Mouse (Mus musculus): ENCODE measurements around the gene Spata1. TPM values are rescaled to one million over a fixed set of nuclear protein-coding genes. Genes with fewer than 3 reads are reported as not detected.

Spata1 gene
- total and polyA plus RNA-seq, 2 experiments from 2014 or later: 1.4 to 3.2 TPM

- Histone ChIP-seq H3K4me2 (ENCODE audit: low read depth, low read length) (peak overlapping the region; percentile 72), H3K9me3 (ENCODE audit: low read length) (no peaks in the 10 kb centered on the region), H3K27ac (peak overlapping the region; percentile 83), H3K4me3 (ENCODE audit: low read length) (peak overlapping the region; percentile 81), H3K9ac (replicated peaks; ENCODE audit: low read length) (peak overlapping the region; percentile 68), H3K27me3 (ENCODE audit: insufficient read depth, low read length) (no peaks in the 10 kb centered on the region), H3K4me1 (ENCODE audit: insufficient read depth, low read length) (no peaks in the 10 kb centered on the region), H3K36me3 (ENCODE audit: insufficient read depth, low read length) (peaks cover 7% of the 10 kb centered on the region; the same call in 1 of the 2 replicates)
- DNase-seq (ENCODE audit: low spot score) (no peak), ATAC-seq (no peak)
- 5% methylated on average over 13 of the region's 13 CpGs for WGBS
- TF ChIP-seq CTCF (IDR thresholded peaks at IDR 0.05; ENCODE audit: low read depth): no peak
Measured at GRCm38 (mm10) chr3:146498989-146499388, 564 bp downstream of the Spata1 start.

- no peak for TF ChIP-seq CTCF (IDR thresholded peaks at IDR 0.05; ENCODE audit: low read depth)
- ATAC-seq (no peak), DNase-seq (ENCODE audit: low spot score) (no peak)
- Histone ChIP-seq H3K4me3 (ENCODE audit: low read length) (no peak overlapping the region), H3K4me1 (ENCODE audit: insufficient read depth, low read length) (no peaks in the 10 kb centered on the region), H3K4me2 (ENCODE audit: low read depth, low read length) (no peak overlapping the region), H3K36me3 (ENCODE audit: insufficient read depth, low read length) (no peaks in the 10 kb centered on the region), H3K9ac (replicated peaks; ENCODE audit: low read length) (no peak overlapping the region), H3K27me3 (ENCODE audit: insufficient read depth, low read length) (no peaks in the 10 kb centered on the region), H3K9me3 (ENCODE audit: low read length) (no peaks in the 10 kb centered on the region), H3K27ac (no peak overlapping the region)
- 67% methylated on average over 8 of the region's 8 CpGs for WGBS
Measured at GRCm38 (mm10) chr3:146494941-146495340, 4.6 kb downstream of the Spata1 start.

GRCm38 (mm10) chr3:146486464-146486863, 13.1 kb downstream of the Spata1 start:
- Histone ChIP-seq H3K9ac (replicated peaks; ENCODE audit: low read length) (no peak overlapping the region), H3K36me3 (ENCODE audit: insufficient read depth, low read length) (no peaks in the 10 kb centered on the region), H3K27me3 (ENCODE audit: insufficient read depth, low read length) (no peaks in the 10 kb centered on the region), H3K27ac (no peak overlapping the region), H3K4me3 (ENCODE audit: low read length) (no peak overlapping the region), H3K9me3 (ENCODE audit: low read length) (no peaks in the 10 kb centered on the region), H3K4me1 (ENCODE audit: insufficient read depth, low read length) (no peaks in the 10 kb centered on the region), H3K4me2 (ENCODE audit: low read depth, low read length) (no peak overlapping the region)
- no peak for TF ChIP-seq CTCF (IDR thresholded peaks at IDR 0.05; ENCODE audit: low read depth)
- DNase-seq (ENCODE audit: low spot score) (no peak), ATAC-seq (no peak)
- 90% methylated on average over 4 of the region's 4 CpGs for WGBS

GRCm38 (mm10) chr3:146482044-146482443, 17.5 kb downstream of the Spata1 start:
- Histone ChIP-seq H3K4me2 (ENCODE audit: low read depth, low read length) (no peak overlapping the region), H3K9ac (replicated peaks; ENCODE audit: low read length) (no peak overlapping the region), H3K4me3 (ENCODE audit: low read length) (no peak overlapping the region), H3K36me3 (ENCODE audit: insufficient read depth, low read length) (no peaks in the 10 kb centered on the region), H3K27ac (no peak overlapping the region), H3K27me3 (ENCODE audit: insufficient read depth, low read length) (no peaks in the 10 kb centered on the region), H3K4me1 (ENCODE audit: insufficient read depth, low read length) (no peaks in the 10 kb centered on the region), H3K9me3 (ENCODE audit: low read length) (no peaks in the 10 kb centered on the region)
- DNase-seq (ENCODE audit: low spot score) (no peak), ATAC-seq (no peak)
- WGBS: 78% methylated on average over 2 of the region's 2 CpGs
- TF ChIP-seq CTCF (IDR thresholded peaks at IDR 0.05; ENCODE audit: low read depth): peak; percentile 7; the same call in 1 of the 2 replicates

- Histone ChIP-seq H3K4me1 (ENCODE audit: insufficient read depth, low read length) (no peaks in the 10 kb centered on the region), H3K4me2 (ENCODE audit: low read depth, low read length) (no peak overlapping the region), H3K36me3 (ENCODE audit: insufficient read depth, low read length) (no peaks in the 10 kb centered on the region), H3K9ac (replicated peaks; ENCODE audit: low read length) (no peak overlapping the region), H3K27ac (no peak overlapping the region), H3K4me3 (ENCODE audit: low read length) (no peak overlapping the region), H3K27me3 (ENCODE audit: insufficient read depth, low read length) (no peaks in the 10 kb centered on the region), H3K9me3 (ENCODE audit: low read length) (no peaks in the 10 kb centered on the region)
- TF ChIP-seq CTCF (IDR thresholded peaks at IDR 0.05; ENCODE audit: low read depth): no peak
- WGBS: 89% methylated on average over 3 of the region's 3 CpGs
- DNase-seq (ENCODE audit: low spot score) (no peak), ATAC-seq (no peak)
Measured at GRCm38 (mm10) chr3:146474428-146474827, 25.1 kb downstream of the Spata1 start.

GRCm38 (mm10) chr3:146473741-146474140, 25.8 kb downstream of the Spata1 start:
- no peak overlapping the region for H3K27ac ChIP-seq
- no peak for DNase-seq (ENCODE audit: low spot score)
- no peak for TF ChIP-seq CTCF (IDR thresholded peaks at IDR 0.05; ENCODE audit: low read depth)
- H3K4me2 ChIP-seq (ENCODE audit: low read depth, low read length): no peak overlapping the region
- no peaks in the 10 kb centered on the region for H3K9me3 ChIP-seq (ENCODE audit: low read length)
- no peaks in the 10 kb centered on the region for H3K4me1 ChIP-seq (ENCODE audit: insufficient read depth, low read length)
- no peak overlapping the region for H3K9ac ChIP-seq (replicated peaks; ENCODE audit: low read length)
- H3K4me3 ChIP-seq (ENCODE audit: low read length): no peak overlapping the region
- ATAC-seq: no peak
- H3K36me3 ChIP-seq (ENCODE audit: insufficient read depth, low read length): no peaks in the 10 kb centered on the region
- H3K27me3 ChIP-seq (ENCODE audit: insufficient read depth, low read length): no peaks in the 10 kb centered on the region

GRCm38 (mm10) chr3:146472657-146473056, 26.9 kb downstream of the Spata1 start:
- H3K9me3 ChIP-seq (ENCODE audit: low read length): no peaks in the 10 kb centered on the region
- 75% methylated on average over 4 of the region's 4 CpGs for WGBS
- no peak overlapping the region for H3K4me2 ChIP-seq (ENCODE audit: low read depth, low read length)
- DNase-seq (ENCODE audit: low spot score): no peak
- H3K27me3 ChIP-seq (ENCODE audit: insufficient read depth, low read length): no peaks in the 10 kb centered on the region
- no peak for ATAC-seq
- no peaks in the 10 kb centered on the region for H3K4me1 ChIP-seq (ENCODE audit: insufficient read depth, low read length)
- no peak overlapping the region for H3K27ac ChIP-seq
- no peak for TF ChIP-seq CTCF (IDR thresholded peaks at IDR 0.05; ENCODE audit: low read depth)
- H3K36me3 ChIP-seq (ENCODE audit: insufficient read depth, low read length): no peaks in the 10 kb centered on the region
- no peak overlapping the region for H3K4me3 ChIP-seq (ENCODE audit: low read length)
- no peak overlapping the region for H3K9ac ChIP-seq (replicated peaks; ENCODE audit: low read length)
